Mouse (Mus musculus) G1E (cell line): ENCODE measurements around the gene Adam12. TPM values are rescaled to one million over a fixed set of nuclear protein-coding genes. Genes with fewer than 3 reads are reported as not detected.

Source experiments
- ATAC-seq: 2 replicates; pipeline ENCODE4 v1.8.0; 2016; ENCODE audit warnings: mild to moderate bottlenecking; ENCODE audit not compliant: insufficient number of reproducible peaks, poor library complexity, low FRiP score, severe bottlenecking; ENCODE audit errors: extremely low read depth
- DNase-seq: peaks from one replicate; pipeline ENCODE4 v3.0.0; 2012; ENCODE audit warnings: low spot score
- H3K27me3 ChIP-seq: 2 replicates; pipeline ENCODE4 v1.6.1; 2012; ENCODE audit warnings: mild to moderate bottlenecking, low read length, inconsistent platforms; ENCODE audit not compliant: insufficient read depth
- H3K36me3 ChIP-seq: replicated peaks from 2 replicates; pipeline ENCODE3; 2012; ENCODE audit warnings: mild to moderate bottlenecking, inconsistent platforms
- H3K4me1 ChIP-seq: 2 replicates; pipeline ENCODE4 v1.6.1; 2012; ENCODE audit warnings: low read depth, low read length, inconsistent platforms, mixed read lengths; ENCODE audit not compliant: insufficient read depth
- H3K4me3 ChIP-seq: 2 replicates; pipeline ENCODE4 v1.5.1; 2012; ENCODE audit warnings: low read depth, mild to moderate bottlenecking, inconsistent platforms, low read length, moderate library complexity, mixed read lengths
- H3K9me3 ChIP-seq: replicated peaks from 2 replicates; pipeline ENCODE4 v1.6.1; 2012; ENCODE audit warnings: inconsistent platforms
- CTCF ChIP-seq: IDR thresholded peaks from 2 replicates; pipeline ENCODE4 v1.5.1; 2012; ENCODE audit warnings: low read depth, low read length, inconsistent platforms, mixed read lengths
- GATA1 ChIP-seq: IDR thresholded peaks from 2 replicates; pipeline ENCODE4 v1.6.1; 2012; ENCODE audit warnings: borderline replicate concordance, low read length, inconsistent platforms, mixed read lengths
- GATA2 ChIP-seq: IDR thresholded peaks from 2 replicates; pipeline ENCODE4 v1.6.1; 2012; ENCODE audit warnings: low read depth, low read length, inconsistent platforms, borderline replicate concordance
- POLR2AphosphoS5 ChIP-seq: IDR thresholded peaks from 2 replicates; pipeline ENCODE4 v1.6.1; 2012; ENCODE audit warnings: low read depth, low read length, inconsistent platforms; ENCODE audit not compliant: insufficient replicate concordance
- TAL1 ChIP-seq: conservative IDR thresholded peaks from 2 replicates; pipeline ENCODE4 v1.6.1; 2012; ENCODE audit warnings: low read depth, low read length, inconsistent platforms, mixed read lengths
- polyA plus RNA-seq: library from polyadenylated mRNA; stranded (reverse); fragments of >175 nt; gene quantifications from 2 replicates; pipeline ENCODE4 v1.2.3, GENCODE M21; 2012
- total RNA-seq, 2 experiments: library from RNA; stranded (forward) in 1 of 2; stranded (reverse) in 1 of 2; fragments of 200-1000 nt in 1 of 2; fragments of >200 nt in 1 of 2; fragmentation: Nextera tagmentation in 1 of 2; gene quantifications; 2 replicates each; pipeline ENCODE4 v1.2.3; 2014 to 2017

Adam12 gene
- total and polyA plus RNA-seq, 3 experiments: 0.16 TPM; not detected in 2

GRCm38 (mm10) chr7:133921291-133921690 is 310.7 kb downstream of the Adam12 start:
- peaks cover 66% of the 10 kb centered on the region for H3K9me3 ChIP-seq
- no peaks in the 10 kb centered on the region for H3K36me3 ChIP-seq
- TF ChIP-seq GATA1 (no peak), POLR2AphosphoS5 (no peak), GATA2 (no peak)
- no peak overlapping the region for H3K4me3 ChIP-seq
- no peaks in the 10 kb centered on the region for H3K4me1 ChIP-seq
- DNase-seq (no peak), ATAC-seq (no peak)
- H3K27me3 ChIP-seq: no peaks in the 10 kb centered on the region

DNA sequence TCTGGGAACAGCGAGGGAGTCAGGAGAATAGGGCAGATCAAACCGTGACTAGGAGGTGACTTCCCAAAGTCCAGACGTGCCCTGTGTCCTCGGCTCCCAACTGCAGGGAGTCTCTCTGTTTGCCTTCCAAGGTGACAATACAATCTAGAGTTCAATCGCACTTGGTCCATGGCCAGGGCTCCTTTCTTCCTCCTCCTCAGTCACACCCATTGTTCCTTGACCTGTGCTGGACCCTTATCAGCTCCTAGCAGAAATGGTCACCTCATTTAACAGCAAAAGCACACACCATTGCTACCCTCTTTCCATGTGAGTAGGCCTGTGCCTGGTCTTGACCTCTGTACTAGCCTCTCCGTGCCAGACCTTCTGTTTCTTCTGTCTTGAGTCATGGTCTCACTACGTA is 311.2 kb downstream of the Adam12 start:
- Histone ChIP-seq H3K9me3 (peaks cover 64% of the 10 kb centered on the region), H3K27me3 (no peaks in the 10 kb centered on the region), H3K4me1 (no peaks in the 10 kb centered on the region), H3K4me3 (no peak overlapping the region), H3K36me3 (no peaks in the 10 kb centered on the region)
- TF ChIP-seq POLR2AphosphoS5 (no peak), GATA2 (no peak), TAL1 (no peak), CTCF (no peak), GATA1 (no peak)
- no peak for DNase-seq
- ATAC-seq: no peak

GRCm38 (mm10) chr7:133919918-133920317 is 312.0 kb downstream of the Adam12 start:
- H3K36me3 ChIP-seq: no peaks in the 10 kb centered on the region
- ATAC-seq (no peak), DNase-seq (no peak)
- no peaks in the 10 kb centered on the region for H3K4me1 ChIP-seq
- TF ChIP-seq TAL1: no peak
- no peak for TF ChIP-seq GATA1
- TF ChIP-seq GATA2: no peak
- TF ChIP-seq CTCF: no peak
- no peak for TF ChIP-seq POLR2AphosphoS5
- H3K27me3 ChIP-seq: no peaks in the 10 kb centered on the region
- no peak overlapping the region for H3K4me3 ChIP-seq
- peaks cover 63% of the 10 kb centered on the region for H3K9me3 ChIP-seq

DNA sequence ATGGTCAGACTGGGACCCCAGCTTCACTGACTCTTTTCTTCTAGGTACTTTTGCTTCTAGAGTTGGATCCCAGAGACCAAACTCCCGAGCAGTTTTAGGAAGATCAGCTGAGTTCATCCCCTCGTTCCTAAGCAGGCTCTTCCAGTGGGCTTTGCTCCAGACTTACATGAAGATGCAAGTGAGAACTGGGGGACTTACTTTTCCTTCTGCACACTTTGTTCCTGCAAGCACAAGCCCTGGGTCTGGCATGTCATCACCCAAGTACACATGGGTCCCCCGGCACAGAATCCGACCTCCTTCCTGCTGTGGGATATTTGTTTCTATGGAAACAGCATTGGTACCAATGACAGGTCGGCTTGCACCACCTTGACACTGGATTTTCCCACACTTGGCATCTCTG is 312.6 kb downstream of the Adam12 start:
- Histone ChIP-seq H3K4me3 (no peak overlapping the region), H3K27me3 (no peaks in the 10 kb centered on the region), H3K9me3 (peaks cover 63% of the 10 kb centered on the region), H3K4me1 (no peaks in the 10 kb centered on the region), H3K36me3 (no peaks in the 10 kb centered on the region)
- no peak for DNase-seq
- no peak for ATAC-seq
- TF ChIP-seq GATA1: no peak
- no peak for TF ChIP-seq POLR2AphosphoS5
- TF ChIP-seq TAL1: no peak
- TF ChIP-seq CTCF: no peak
- TF ChIP-seq GATA2: no peak

DNA sequence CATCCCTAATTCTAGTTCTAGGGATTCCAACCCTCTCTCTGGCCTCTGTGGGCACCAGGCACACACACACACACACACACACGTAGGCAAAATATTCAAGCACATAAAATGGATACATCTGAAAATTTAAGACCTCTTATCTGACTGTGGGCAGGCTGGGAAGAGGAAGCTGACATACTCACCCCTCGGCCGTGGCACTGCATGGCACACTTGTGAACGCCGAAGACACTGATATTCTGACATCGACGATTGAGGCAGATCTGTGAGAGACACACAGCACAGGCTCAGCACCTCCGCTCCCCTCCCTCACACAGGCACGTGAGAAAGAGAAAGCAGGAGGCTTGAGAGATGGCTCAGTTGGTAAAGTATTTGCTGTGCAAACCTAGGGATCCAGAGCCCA is 315.7 kb downstream of the Adam12 start:
- ATAC-seq (no peak), DNase-seq (no peak)
- Histone ChIP-seq H3K4me3 (no peak overlapping the region), H3K27me3 (no peaks in the 10 kb centered on the region), H3K4me1 (no peaks in the 10 kb centered on the region), H3K9me3 (peaks cover 53% of the 10 kb centered on the region), H3K36me3 (no peaks in the 10 kb centered on the region)
- TF ChIP-seq TAL1: no peak
- TF ChIP-seq GATA2: no peak
- no peak for TF ChIP-seq POLR2AphosphoS5
- TF ChIP-seq CTCF: no peak
- TF ChIP-seq GATA1: no peak

- no peaks in the 10 kb centered on the region for H3K36me3 ChIP-seq
- no peaks in the 10 kb centered on the region for H3K27me3 ChIP-seq
- ATAC-seq: no peak
- no peak overlapping the region for H3K4me3 ChIP-seq
- H3K4me1 ChIP-seq: no peaks in the 10 kb centered on the region
- no peak for DNase-seq
- H3K9me3 ChIP-seq: peaks cover 49% of the 10 kb centered on the region
- TF ChIP-seq TAL1: no peak
- TF ChIP-seq CTCF: no peak
- no peak for TF ChIP-seq POLR2AphosphoS5
- no peak for TF ChIP-seq GATA1
- no peak for TF ChIP-seq GATA2
Observed at GRCm38 (mm10) chr7:133911881-133912280, 320.1 kb downstream of the Adam12 start.

DNA sequence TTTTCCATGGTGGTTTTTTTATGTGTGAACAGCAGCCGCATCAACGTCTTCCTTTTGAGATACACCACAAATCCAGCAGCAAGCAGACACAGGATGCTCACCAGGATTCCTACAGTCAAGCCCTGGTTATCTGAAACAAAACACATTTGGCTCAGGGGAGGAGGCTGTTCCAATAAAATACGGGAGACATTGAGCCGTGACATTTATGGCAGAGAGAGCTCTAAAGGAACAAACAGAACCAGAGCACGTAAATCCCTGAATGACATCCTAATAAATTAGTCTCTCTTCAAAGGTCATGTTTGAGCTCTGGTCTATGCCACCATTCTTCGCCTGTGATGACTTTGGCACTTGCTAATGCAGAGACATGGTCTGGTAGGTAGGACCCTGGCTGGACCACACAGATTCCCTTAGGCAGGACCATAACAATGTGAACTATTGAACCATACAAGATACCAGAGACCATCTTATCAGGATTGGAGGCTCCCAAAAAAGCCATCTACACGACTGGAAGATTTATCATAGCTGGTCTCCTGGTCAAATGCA is 322.0 kb downstream of the Adam12 start:
- ATAC-seq: no peak
- Histone ChIP-seq H3K4me3 (no peak overlapping the region), H3K9me3 (peaks cover 40% of the 10 kb centered on the region), H3K27me3 (no peaks in the 10 kb centered on the region), H3K4me1 (no peaks in the 10 kb centered on the region), H3K36me3 (no peaks in the 10 kb centered on the region)
- no peak for TF ChIP-seq CTCF
- no peak for TF ChIP-seq POLR2AphosphoS5
- no peak for TF ChIP-seq GATA1
- no peak for TF ChIP-seq GATA2
- TF ChIP-seq TAL1: no peak
- DNase-seq: no peak
